Comparison of ENCODE assay signal across 44 mouse cellular contexts in the genomic region with DNA sequence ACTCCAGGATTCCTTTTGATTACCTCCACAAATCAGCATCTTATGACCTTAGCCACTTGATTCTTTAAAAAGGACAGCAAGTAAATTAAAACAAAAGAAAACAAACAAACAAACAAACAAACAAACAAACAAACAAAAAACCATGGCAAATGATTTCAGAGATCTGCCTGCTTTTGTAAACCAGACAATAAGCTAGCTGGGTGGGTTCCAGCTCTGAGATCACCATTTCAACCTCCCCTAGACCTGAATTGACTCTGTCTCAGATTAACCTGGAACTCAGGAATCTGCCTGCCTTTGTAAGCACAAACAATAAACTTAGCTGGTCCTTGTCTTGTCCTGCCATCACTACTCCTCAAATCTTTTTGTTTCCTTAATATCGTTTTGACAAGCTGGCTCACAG. TPM values are rescaled to one million over a fixed set of nuclear protein-coding genes. Genes with fewer than 3 reads are reported as not detected.
"Had no signal": no experiment of that assay in that cellular context is flagged by ENCODE, and none has a peak within 500 bp of the region (broad histone marks: within the 10 kb centered on the region; RNA-seq: fewer than 3 reads in every experiment).

No protein-coding gene starts in this region.

- ATAC-seq: liver, embryonic 12.5 days; liver, postnatal 0 days; lung, postnatal 0 days; midbrain, embryonic 13.5 days; midbrain, embryonic 15.5 days; midbrain, embryonic 16.5 days had no signal

- H3K9ac ChIP-seq: limb, embryonic 12.5 days; limb, embryonic 13.5 days; limb, embryonic 15.5 days; liver, embryonic 12.5 days; liver, embryonic 13.5 days; liver, embryonic 14.5 days; liver, embryonic 15.5 days; liver, postnatal 0 days; lung, embryonic 14.5 days; lung, embryonic 15.5 days; midbrain, embryonic 12.5 days; midbrain, embryonic 13.5 days; midbrain, embryonic 15.5 days had no signal

- H3K4me3 ChIP-seq: limb, embryonic 10.5 days; limb, embryonic 12.5 days; limb, embryonic 13.5 days; limb, embryonic 15.5 days; liver, embryonic 12.5 days; liver, embryonic 13.5 days; liver, embryonic 15.5 days; lung, embryonic 15.5 days; megakaryocyte, embryonic 14.5 days; midbrain, embryonic 10.5 days; midbrain, embryonic 12.5 days; midbrain, embryonic 13.5 days; midbrain, embryonic 15.5 days; myocyte had no signal

- H3K4me2 ChIP-seq: limb, embryonic 12.5 days; limb, embryonic 13.5 days; limb, embryonic 15.5 days; liver, embryonic 11.5 days; liver, embryonic 12.5 days; liver, embryonic 13.5 days; liver, embryonic 15.5 days; lung, embryonic 14.5 days; lung, embryonic 15.5 days; midbrain, embryonic 11.5 days; midbrain, embryonic 12.5 days; midbrain, embryonic 13.5 days; midbrain, embryonic 15.5 days had no signal

- H3K27me3 ChIP-seq: limb, embryonic 12.5 days; limb, embryonic 13.5 days; limb, embryonic 15.5 days; liver, embryonic 12.5 days; liver, embryonic 13.5 days; liver, embryonic 15.5 days; lung, embryonic 15.5 days; midbrain, embryonic 12.5 days; midbrain, embryonic 13.5 days; midbrain, embryonic 15.5 days had no signal

- H3K36me3 ChIP-seq: liver, embryonic 12.5 days; liver, embryonic 13.5 days; liver, embryonic 15.5 days had no signal

- H3K27ac ChIP-seq: limb, embryonic 10.5 days; limb, embryonic 12.5 days; limb, embryonic 13.5 days; limb, embryonic 15.5 days; liver, embryonic 12.5 days; liver, embryonic 13.5 days; liver, embryonic 14.5 days; liver, embryonic 15.5 days; lung, embryonic 15.5 days; macrophage; midbrain, embryonic 10.5 days; midbrain, embryonic 12.5 days; midbrain, embryonic 13.5 days; midbrain, embryonic 15.5 days had no signal

- DNase-seq: left cerebral cortex, postnatal 4 days; liver; liver, embryonic 13.5 days; liver, postnatal 0 days; lung, adult 18-20 months; lung, adult 2 months; lung, embryonic 14.5 days; lung, postnatal 10 days; lung, postnatal 14 days; lung, postnatal 36 days; lung, postnatal 4 days; midbrain, embryonic 14.5 days had no signal

- H3K4me1 ChIP-seq: limb, embryonic 10.5 days; limb, embryonic 12.5 days; limb, embryonic 13.5 days; limb, embryonic 15.5 days; liver, embryonic 12.5 days; liver, embryonic 13.5 days; liver, embryonic 15.5 days; lung, embryonic 15.5 days; midbrain, embryonic 10.5 days; midbrain, embryonic 12.5 days; midbrain, embryonic 13.5 days; midbrain, embryonic 15.5 days had no signal

- H3K9me3 ChIP-seq: limb, embryonic 10.5 days; limb, embryonic 15.5 days; liver, embryonic 12.5 days; liver, embryonic 13.5 days; liver, embryonic 15.5 days; lung, embryonic 15.5 days; midbrain, embryonic 10.5 days; midbrain, embryonic 12.5 days; midbrain, embryonic 13.5 days; midbrain, embryonic 15.5 days had no signal

RNA-seq across cellular contexts. Expression of gene Gm10065, which starts 7.6 kb away (rescaled TPM):
- total RNA-seq: left cerebral cortex, postnatal 10 days; left cerebral cortex, postnatal 14 days; left cerebral cortex, postnatal 25 days; left cerebral cortex, postnatal 36 days; left cerebral cortex, postnatal 4 days; liver, adult 2 months; megakaryocyte progenitor cell, adult 5-6 weeks; megakaryocyte, adult 5-6 weeks; megakaryocyte-erythroid progenitor cell, adult 5-6 weeks; midbrain, postnatal 0 days; monocyte, adult 5-6 weeks had no signal
- polyA plus RNA-seq: limb, embryonic 10.5 days; limb, embryonic 12.5 days; limb, embryonic 13.5 days; limb, embryonic 14.5 days; limb, embryonic 15.5 days; liver, adult 2 months; liver, embryonic 11.5 days; liver, embryonic 12.5 days; liver, embryonic 13.5 days; liver, embryonic 14.5 days; liver, embryonic 15.5 days; liver, embryonic 16.5 days; liver, postnatal 0 days; lung, adult 2 months; lung, embryonic 14.5 days; lung, embryonic 15.5 days; lung, embryonic 16.5 days; lung, postnatal 0 days; macrophage; midbrain, embryonic 10.5 days; midbrain, embryonic 11.5 days; midbrain, embryonic 12.5 days; midbrain, embryonic 13.5 days; midbrain, embryonic 14.5 days; midbrain, embryonic 15.5 days; midbrain, embryonic 16.5 days; midbrain, postnatal 0 days; myocyte had no signal

RNA-seq across cellular contexts. Expression of gene AK157302, which starts 8.1 kb away (rescaled TPM):
- polyA plus RNA-seq: liver, adult 2 months had no signal

RNA-seq across cellular contexts. Expression of gene Zkscan4, which starts 8.2 kb away (rescaled TPM):
- total RNA-seq: megakaryocyte-erythroid progenitor cell, adult 5-6 weeks; monocyte, adult 5-6 weeks had no signal
- polyA plus RNA-seq: myocyte had no signal
